Mouse (Mus musculus) mouse trophoblast stem cell (cell line): Measurements from ENCODE around the gene Nek2.

Source experiments
- in situ Hi-C, 2 experiments: fragments of 300-500 bp; cut with MseI, MboI; formaldehyde crosslinking; loops; 2 replicates in 1 of 2; 3 replicates in 1 of 2; pipeline ENCODE4 v1.15.1; 2025

Gene Nek2

DNA sequence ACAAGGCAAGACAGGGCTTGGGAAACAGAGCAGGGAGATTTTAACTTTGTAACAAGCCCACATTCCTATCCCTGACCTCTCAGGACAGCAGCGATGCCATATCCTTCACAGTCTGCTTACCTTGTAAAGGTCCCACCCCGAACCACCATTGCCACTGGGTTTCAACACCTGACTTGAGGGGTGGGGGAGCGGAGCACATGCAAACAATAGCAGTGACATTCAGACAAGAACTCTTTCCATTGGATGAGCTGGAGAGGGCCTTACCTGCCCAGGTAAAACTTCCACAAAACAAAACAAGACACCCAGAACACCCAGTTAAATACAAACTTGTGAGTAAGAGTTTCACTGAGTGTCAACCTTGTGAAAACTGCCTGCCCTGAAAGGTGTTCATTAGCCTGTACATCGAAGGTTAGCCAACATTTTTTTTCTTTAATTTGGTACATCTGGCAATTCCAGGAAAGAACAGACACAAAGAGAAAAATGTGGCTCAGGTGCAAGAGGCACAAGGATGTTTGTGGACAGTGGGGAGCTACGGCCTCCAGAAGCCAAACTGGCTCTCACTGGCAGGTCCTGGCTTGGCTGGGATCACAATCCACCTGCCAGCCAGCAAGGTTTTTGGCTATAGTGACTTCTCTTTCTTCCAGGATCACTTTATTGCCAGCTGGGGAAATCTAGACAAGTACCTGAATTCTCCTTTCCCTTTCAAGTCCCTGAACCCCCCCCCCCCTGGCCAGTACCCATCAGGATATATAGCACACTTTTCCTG lies 35.8 kb downstream of the Nek2 start:
- in situ Hi-C loops, result no loop called here

- in situ Hi-C loops, result no loop called here
Observed at GRCm38 (mm10) chr1:191858136-191858535, 36.9 kb downstream of the Nek2 start.

GRCm38 (mm10) chr1:191859847-191860246 lies 38.6 kb downstream of the Nek2 start:
- in situ Hi-C loops, result no loop called here

DNA sequence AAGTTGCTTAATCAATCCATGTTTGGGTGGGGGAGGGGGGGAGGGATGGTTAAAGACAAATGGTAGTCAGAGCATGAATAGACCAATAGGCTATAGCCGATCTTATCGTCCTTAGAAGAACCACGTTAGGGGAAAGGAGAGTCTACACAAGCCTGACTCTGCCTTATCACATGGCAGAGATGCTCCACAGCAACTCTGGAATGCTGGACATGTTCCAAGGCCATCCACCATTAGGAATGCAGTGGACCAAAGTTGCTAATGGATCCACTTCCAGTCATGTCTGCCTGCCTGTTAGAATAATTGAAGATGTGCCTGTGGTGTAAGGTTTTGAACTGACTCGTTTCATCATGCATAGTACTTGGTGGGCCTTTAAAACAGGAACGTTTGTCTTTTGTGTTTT lies 40.0 kb downstream of the Nek2 start:
- in situ Hi-C loops, result no loop called here

DNA sequence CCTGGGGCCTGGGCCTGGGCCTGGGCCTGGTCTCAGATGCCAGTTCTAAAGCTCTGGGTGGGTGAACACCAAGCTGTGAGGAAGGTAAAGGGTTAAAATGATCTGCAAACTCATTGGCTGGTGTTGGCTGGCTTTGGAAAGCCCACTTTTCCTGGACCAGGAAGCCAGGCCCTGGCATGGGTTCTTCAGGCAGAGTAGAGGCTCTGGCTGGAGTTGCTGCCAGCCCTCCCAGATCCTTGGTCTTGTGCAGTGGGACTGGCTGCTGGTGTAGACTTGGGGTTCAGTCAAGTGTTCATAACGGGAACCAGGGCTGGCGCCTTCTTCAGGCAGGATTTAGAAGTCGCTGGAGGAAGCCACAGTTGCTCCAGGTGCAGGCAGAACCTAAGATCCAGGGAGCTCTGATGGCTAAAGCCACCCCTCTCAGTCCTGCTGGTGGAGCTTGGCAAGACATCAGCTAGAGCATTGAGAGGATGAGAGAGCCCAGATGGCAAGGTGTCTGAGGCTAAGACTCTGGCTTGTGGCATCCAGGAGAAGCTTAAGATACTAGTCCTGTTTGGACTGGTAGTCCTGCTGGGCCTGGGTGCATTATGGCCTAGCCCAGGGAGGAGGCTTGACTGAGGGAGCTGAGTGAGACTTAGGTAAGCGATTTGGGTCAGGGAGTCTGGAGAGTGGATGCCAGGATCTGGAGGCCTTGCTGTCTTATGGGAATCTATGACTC lies 42.7 kb downstream of the Nek2 start:
- in situ Hi-C loops, result no loop called here

DNA sequence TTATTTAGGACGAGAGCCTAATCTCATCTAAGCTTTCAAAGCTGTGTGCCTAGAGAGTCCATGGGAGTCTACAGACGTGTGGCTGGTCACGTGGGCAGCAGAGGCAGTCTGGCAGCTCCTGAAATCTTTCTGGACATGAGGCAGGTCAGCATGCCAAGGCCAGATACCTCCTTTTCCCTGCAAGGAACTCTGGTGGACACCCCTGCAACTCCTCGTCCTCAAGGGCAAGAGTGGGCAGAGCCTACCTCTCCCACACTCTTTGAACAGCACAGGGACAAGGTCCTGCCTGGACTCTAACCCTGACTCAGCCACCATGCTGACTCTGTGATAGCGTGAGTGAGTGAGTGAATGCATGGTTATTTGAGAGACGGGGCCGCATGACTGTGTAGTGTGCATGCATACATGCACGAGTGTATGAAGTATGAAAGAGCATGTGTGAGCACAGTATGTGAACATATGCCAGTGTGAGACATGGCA lies 43.3 kb downstream of the Nek2 start:
- in situ Hi-C loops, result no loop called here

DNA sequence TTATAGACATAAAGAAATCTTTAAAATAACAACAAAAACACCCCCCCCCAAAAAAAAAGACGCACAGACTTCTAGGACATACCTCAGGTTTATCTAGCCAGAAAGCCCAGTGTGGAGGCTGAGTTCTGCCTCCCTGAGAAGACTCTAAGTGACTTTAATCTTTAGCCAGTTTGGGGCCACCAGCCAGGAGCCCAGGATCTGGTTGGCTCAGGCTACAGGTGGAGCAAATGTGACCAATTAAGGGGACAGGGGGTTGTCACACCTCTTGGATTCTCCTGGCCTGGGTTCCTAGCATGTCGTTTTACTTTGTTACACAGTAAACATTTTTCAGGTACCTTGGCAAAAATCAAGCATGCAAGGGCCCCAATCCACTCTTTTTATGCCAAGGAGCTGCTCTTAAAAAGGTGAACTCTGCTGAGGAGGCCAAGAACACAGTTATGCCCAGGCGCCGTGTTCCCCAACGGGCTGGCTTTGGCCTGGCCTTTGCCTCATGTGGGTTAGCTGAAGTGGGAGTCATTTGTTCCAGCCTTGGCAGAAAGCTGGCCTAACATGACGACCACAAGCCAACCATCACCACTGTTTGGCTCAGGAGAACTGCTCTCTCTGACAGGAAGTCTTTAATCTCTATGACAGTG lies 50.9 kb downstream of the Nek2 start:
- in situ Hi-C loops, result no loop called here

DNA sequence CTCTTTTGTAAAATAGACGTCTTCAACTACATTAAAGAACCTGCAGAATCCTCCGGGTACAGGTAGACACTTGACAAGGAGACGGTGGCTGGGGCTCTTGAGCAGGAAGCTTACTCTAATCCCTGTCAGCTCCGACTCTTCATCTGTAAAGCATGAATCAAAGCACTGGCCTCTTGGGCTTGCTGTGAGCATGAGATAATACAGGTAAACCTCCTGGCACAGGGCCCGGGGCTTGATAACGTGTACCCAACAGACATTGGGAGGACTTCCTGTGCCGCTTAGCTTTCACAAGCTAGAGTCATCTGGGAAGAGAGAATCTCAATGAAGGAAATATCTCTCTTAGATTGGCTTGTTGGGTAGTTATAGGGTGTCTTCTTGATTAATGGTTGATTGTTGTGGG lies 53.8 kb downstream of the Nek2 start:
- in situ Hi-C loops, result no loop called here

GRCm38 (mm10) chr1:191875683-191876305 lies 54.5 kb downstream of the Nek2 start:
- in situ Hi-C loops, result no loop called here

GRCm38 (mm10) chr1:191877681-191878080 lies 56.4 kb downstream of the Nek2 start:
- in situ Hi-C loops, result no loop called here

- in situ Hi-C loops, result no loop called here
Observed at GRCm38 (mm10) chr1:191878518-191878921, 57.3 kb downstream of the Nek2 start.

GRCm38 (mm10) chr1:191880247-191880646 lies 59.0 kb downstream of the Nek2 start:
- in situ Hi-C loops, result no loop called here

- in situ Hi-C loops, result no loop called here
Observed at GRCm38 (mm10) chr1:191880921-191881609, 59.8 kb downstream of the Nek2 start.

GRCm38 (mm10) chr1:191881663-191882062 lies 60.4 kb downstream of the Nek2 start:
- in situ Hi-C loops, result no loop called here
